In the genomic region with DNA sequence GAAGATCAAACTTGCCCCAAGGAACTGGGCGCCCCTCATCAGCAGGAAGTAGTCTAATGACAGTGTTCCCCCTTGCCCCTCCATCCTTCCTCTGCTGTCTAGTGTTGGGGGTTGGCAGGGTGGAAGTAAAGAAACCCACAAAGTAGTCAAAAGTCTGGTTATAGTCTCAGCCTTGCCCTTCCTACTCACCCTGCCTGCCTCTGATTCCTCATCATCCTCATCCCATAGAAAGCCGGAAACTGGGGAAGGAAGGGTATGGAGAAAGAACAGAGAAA, we compare ENCODE assay signal across 25 mouse cellular contexts. TPM values are rescaled to one million over a fixed set of nuclear protein-coding genes. Genes with fewer than 3 reads are reported as not detected.
DNase-seq lines count a peak whose midpoint lies in the region; ATAC-seq lines count a peak whose summit lies in the region.
"Had no signal": no experiment of that assay in that cellular context is flagged by ENCODE, and none has a peak within 500 bp of the region (broad histone marks: within the 10 kb centered on the region; RNA-seq: fewer than 3 reads in every experiment).

No protein-coding gene starts in this region.

- no peak overlapping the region for H3K27ac ChIP-seq in liver, embryonic 15.5 days (replicated peaks)
- H3K27ac ChIP-seq: forebrain, embryonic 10.5 days; heart, embryonic 13.5 days; hindbrain, embryonic 13.5 days; limb, embryonic 12.5 days; liver, embryonic 14.5 days; macrophage; midbrain, embryonic 15.5 days; neural tube, embryonic 12.5 days; stomach, embryonic 15.5 days had no signal

- no peak for ATAC-seq in liver, embryonic 15.5 days (ENCODE audit: insufficient read depth)
- ATAC-seq: forebrain, embryonic 16.5 days; lung, postnatal 0 days; midbrain, embryonic 15.5 days had no signal

- H3K27me3 ChIP-seq in liver, embryonic 15.5 days: no peaks in the 10 kb centered on the region
- H3K27me3 ChIP-seq: heart, embryonic 13.5 days; hindbrain, embryonic 13.5 days; limb, embryonic 12.5 days; midbrain, embryonic 15.5 days; neural tube, embryonic 12.5 days; stomach, embryonic 15.5 days had no signal

- no peak overlapping the region for H3K9ac ChIP-seq in liver, embryonic 15.5 days
- H3K9ac ChIP-seq: heart, embryonic 13.5 days; hindbrain, embryonic 13.5 days; limb, embryonic 12.5 days; liver, embryonic 14.5 days; midbrain, embryonic 15.5 days; neural tube, embryonic 12.5 days; stomach, embryonic 15.5 days had no signal

- H3K4me3 ChIP-seq in liver, embryonic 15.5 days (replicated peaks): no peak overlapping the region
- H3K4me3 ChIP-seq: forebrain, embryonic 10.5 days; heart, embryonic 13.5 days; hindbrain, embryonic 13.5 days; limb, embryonic 12.5 days; midbrain, embryonic 15.5 days; neural tube, embryonic 12.5 days; stomach, embryonic 15.5 days had no signal

- H3K9me3 ChIP-seq in liver, embryonic 15.5 days (replicated peaks): no peaks in the 10 kb centered on the region
- H3K9me3 ChIP-seq: forebrain, embryonic 10.5 days; heart, embryonic 13.5 days; hindbrain, embryonic 13.5 days; limb, embryonic 12.5 days; midbrain, embryonic 15.5 days; neural tube, embryonic 12.5 days; stomach, embryonic 15.5 days had no signal

- DNase-seq in CD4-positive, CD25-positive, alpha-beta regulatory T cell, adult 2 months (ENCODE audit: low read depth, low spot score): peak; percentile 37
- DNase-seq in T-cell, adult 2 months (ENCODE audit: low spot score): peak; percentile 31
- peak; percentile 53 to 54 for DNase-seq in thymus, postnatal 10 days (ENCODE audit: low spot score in 2 of 2)
- no peak for DNase-seq in left cerebral cortex, postnatal 4 days
- no peak for DNase-seq in heart, adult 9 months (ENCODE audit: low spot score in 2 of 2)
- no peak for DNase-seq in layer of hippocampus, postnatal 14 days (ENCODE audit: low spot score in 2 of 2)
- DNase-seq: adrenal gland, postnatal 14 days; cerebellum, adult 9-10 months; gastrocnemius, postnatal 10 days; heart, adult 11 months; kidney, adult 2 months; kidney, postnatal 10 days; right cerebral cortex, postnatal 14 days had no signal

- intact Hi-C loops in left cerebral cortex, postnatal 4 days (cut with DNase I): no loop called here

- peak overlapping the region; percentile 18; the same call in 1 of the 2 replicates for H3K4me2 ChIP-seq in liver, embryonic 15.5 days
- H3K4me2 ChIP-seq: heart, embryonic 13.5 days; hindbrain, embryonic 13.5 days; limb, embryonic 12.5 days; midbrain, embryonic 15.5 days; neural tube, embryonic 12.5 days; stomach, embryonic 15.5 days had no signal

- 32% methylated on average over 2 of the region's 2 CpGs for WGBS in liver, embryonic 15.5 days (ENCODE audit: insufficient replicate concordance)

- no peaks in the 10 kb centered on the region for H3K36me3 ChIP-seq in liver, embryonic 15.5 days (replicated peaks)
- H3K36me3 ChIP-seq: forebrain, embryonic 10.5 days; heart, embryonic 13.5 days; hindbrain, embryonic 13.5 days; limb, embryonic 12.5 days; midbrain, embryonic 15.5 days; neural tube, embryonic 12.5 days; stomach, embryonic 15.5 days had no signal

- no peaks in the 10 kb centered on the region for H3K4me1 ChIP-seq in liver, embryonic 15.5 days (replicated peaks)
- H3K4me1 ChIP-seq: heart, embryonic 13.5 days; hindbrain, embryonic 13.5 days; limb, embryonic 12.5 days; midbrain, embryonic 15.5 days; neural tube, embryonic 12.5 days; stomach, embryonic 15.5 days had no signal

RNA-seq across cellular contexts. Expression of a gene that starts 37.9 kb away (rescaled TPM):
- polyA plus RNA-seq in liver, embryonic 15.5 days (2015; fragmentation: Nextera tagmentation; extraction: Ambion mirVana): 5.8 and 6.0 TPM in 2 replicates
- 1 to 10 TPM; 6.3 to 6.8 TPM for total RNA-seq in left cerebral cortex, postnatal 4 days (2021)
- total RNA-seq in layer of hippocampus, postnatal 14 days (2021): 1 to 10 TPM; 2.2 to 2.7 TPM

RNA-seq across cellular contexts. Expression of a gene that starts 40.7 kb away (rescaled TPM):
- polyA plus RNA-seq in liver, embryonic 15.5 days (2015; fragmentation: Nextera tagmentation; extraction: Ambion mirVana): 13.8 and 14.5 TPM in 2 replicates
- total RNA-seq in left cerebral cortex, postnatal 4 days (2021): 100 to 1,000 TPM; 159 to 160 TPM
- 100 to 1,000 TPM; 129 to 130 TPM for total RNA-seq in layer of hippocampus, postnatal 14 days (2021)

Comparison
In these comparisons a context has a peak if more than half of its experiments do, and no peak if none do; other contexts are left out.
1. DNase-seq: peak in CD4-positive, CD25-positive, alpha-beta regulatory T cell, adult 2 months (single experiment), T-cell, adult 2 months (single experiment) and thymus, postnatal 10 days (2 of 2); none in left cerebral cortex, postnatal 4 days (single experiment), heart, adult 9 months (0 of 2) and layer of hippocampus, postnatal 14 days (0 of 2).